Mouse (Mus musculus) embryonic facial prominence, embryonic 12.5 days (tissue): ENCODE data around the gene Ubl4b. TPM values are rescaled to one million over a fixed set of nuclear protein-coding genes. Genes with fewer than 3 reads are reported as not detected.

Experiments used
- ATAC-seq: fragments of 200-750 bp; cut with Nextera tagmentation; 2 replicates; pipeline ENCODE4 v1.8.0; 2017; ENCODE audit not compliant: insufficient number of reproducible peaks, insufficient read depth, low FRiP score, low TSS enrichment
- H3K27ac ChIP-seq: fragments of 300-500 bp; sonication (generic); 2 replicates; pipeline ENCODE4 v1.5.1; 2016; ENCODE audit warnings: mild to moderate bottlenecking
- H3K27me3 ChIP-seq: fragments of 300-500 bp; sonication (generic); 2 replicates; pipeline ENCODE4 v1.6.1; 2016; ENCODE audit warnings: mild to moderate bottlenecking, moderate library complexity
- H3K36me3 ChIP-seq: fragments of 300-500 bp; sonication (generic); 2 replicates; pipeline ENCODE4 v1.6.1; 2016; ENCODE audit warnings: mild to moderate bottlenecking
- H3K4me1 ChIP-seq: fragments of 300-500 bp; sonication (generic); 2 replicates; pipeline ENCODE4 v1.6.1; 2016
- H3K4me2 ChIP-seq: fragments of 300-500 bp; sonication (generic); replicated peaks from 2 replicates; pipeline ENCODE4 v1.6.1; 2016; ENCODE audit warnings: mild to moderate bottlenecking, moderate library complexity
- H3K4me3 ChIP-seq: fragments of 300-500 bp; sonication (generic); 2 replicates; pipeline ENCODE4 v1.5.1; 2016; ENCODE audit warnings: mild to moderate bottlenecking
- H3K9ac ChIP-seq: fragments of 300-500 bp; sonication (generic); 2 replicates; pipeline ENCODE4 v1.6.1; 2016; ENCODE audit warnings: mild to moderate bottlenecking, moderate library complexity
- H3K9me3 ChIP-seq: fragments of 300-500 bp; sonication (generic); 2 replicates; pipeline ENCODE4 v1.6.1; 2016; ENCODE audit warnings: mild to moderate bottlenecking, moderate library complexity
- WGBS: fragments of 180-500 bp; shearing (Covaris S2); methylation state at CpG from one replicate; pipeline ENCODE4 v1.1.7; 2016; 5-methylcytosine and 5-hydroxymethylcytosine counted together
- polyA plus RNA-seq: library from polyadenylated mRNA; unstranded; fragments of >200 nt; fragmentation: Nextera tagmentation; extraction: Ambion mirVana; gene quantifications from 2 replicates; pipeline ENCODE4 v1.2.1, GENCODE M21; 2016

Ubl4b gene
- polyA plus RNA-seq, 1 experiment from 2014 or later: 0.46 TPM

GRCm38 (mm10) chr3:107537504-107537889 lies 17.4 kb downstream of the Ubl4b start:
- peaks cover 6% of the 10 kb centered on the region; the same call in 1 of the 2 replicates for H3K27me3 ChIP-seq
- no peaks in the 10 kb centered on the region for H3K36me3 ChIP-seq
- 21% methylated on average over 8 of the region's 8 CpGs for WGBS
- H3K4me3 ChIP-seq: peak overlapping the region; percentile 28; the same call in 1 of the 2 replicates
- ATAC-seq: no peak
- H3K9ac ChIP-seq: peak overlapping the region; percentile 51; the same call in 1 of the 2 replicates
- H3K4me1 ChIP-seq: peaks cover 5% of the 10 kb centered on the region
- no peaks in the 10 kb centered on the region for H3K9me3 ChIP-seq
- H3K27ac ChIP-seq: 0 out of 2 replicates have a peak overlapping the region, but pooled peaks have one; percentile 38
- peak overlapping the region; percentile 48 for H3K4me2 ChIP-seq

- H3K27ac ChIP-seq: peak overlapping the region; percentile 38; the same call in 1 of the 2 replicates
- no peaks in the 10 kb centered on the region for H3K36me3 ChIP-seq
- 3% methylated on average over 17 of the region's 17 CpGs for WGBS
- H3K9me3 ChIP-seq: no peaks in the 10 kb centered on the region
- 0 out of 2 replicates have a peak, but pooled peaks have one; percentile 31 for ATAC-seq
- peak overlapping the region; percentile 51 for H3K9ac ChIP-seq
- peak overlapping the region; percentile 28 for H3K4me3 ChIP-seq
- peaks cover 6% of the 10 kb centered on the region; the same call in 1 of the 2 replicates for H3K27me3 ChIP-seq
- H3K4me2 ChIP-seq: peak overlapping the region; percentile 48
- H3K4me1 ChIP-seq: peaks cover 5% of the 10 kb centered on the region
Observed at GRCm38 (mm10) chr3:107536810-107537503, 17.9 kb downstream of the Ubl4b start.

- Histone ChIP-seq H3K4me3 (no peak overlapping the region), H3K4me1 (peaks cover 5% of the 10 kb centered on the region), H3K9me3 (no peaks in the 10 kb centered on the region), H3K4me2 (no peak overlapping the region), H3K9ac (no peak overlapping the region), H3K36me3 (no peaks in the 10 kb centered on the region), H3K27ac (no peak overlapping the region), H3K27me3 (peaks cover 6% of the 10 kb centered on the region; the same call in 1 of the 2 replicates)
- no peak for ATAC-seq
- 87% methylated on average over 7 of the region's 7 CpGs for WGBS
Observed at GRCm38 (mm10) chr3:107534951-107535350, 19.9 kb downstream of the Ubl4b start.

- H3K27ac ChIP-seq: no peak overlapping the region
- WGBS: 77% methylated on average over 4 of the region's 4 CpGs
- peaks cover 9% of the 10 kb centered on the region for H3K4me1 ChIP-seq
- no peak overlapping the region for H3K9ac ChIP-seq
- peaks cover 3% of the 10 kb centered on the region; the same call in 1 of the 2 replicates for H3K27me3 ChIP-seq
- H3K4me3 ChIP-seq: no peak overlapping the region
- H3K4me2 ChIP-seq: no peak overlapping the region
- H3K9me3 ChIP-seq: no peaks in the 10 kb centered on the region
- no peaks in the 10 kb centered on the region for H3K36me3 ChIP-seq
- ATAC-seq: no peak
Observed at GRCm38 (mm10) chr3:107533532-107533931, 21.3 kb downstream of the Ubl4b start.

GRCm38 (mm10) chr3:107530581-107530980 lies 24.3 kb downstream of the Ubl4b start:
- Histone ChIP-seq H3K4me3 (no peak overlapping the region), H3K9me3 (no peaks in the 10 kb centered on the region), H3K27me3 (no peaks in the 10 kb centered on the region), H3K9ac (no peak overlapping the region), H3K4me1 (0 out of 2 replicates have a peak, but pooled peaks cover 4% of the 10 kb centered on the region), H3K36me3 (no peaks in the 10 kb centered on the region), H3K4me2 (no peak overlapping the region), H3K27ac (no peak overlapping the region)
- no peak for ATAC-seq
- WGBS: 77% methylated on average over 5 of the region's 5 CpGs

GRCm38 (mm10) chr3:107529182-107529581 lies 25.7 kb downstream of the Ubl4b start:
- Histone ChIP-seq H3K4me2 (no peak overlapping the region), H3K9me3 (no peaks in the 10 kb centered on the region), H3K4me3 (no peak overlapping the region), H3K27me3 (no peaks in the 10 kb centered on the region), H3K9ac (no peak overlapping the region), H3K27ac (no peak overlapping the region), H3K4me1 (0 out of 2 replicates have a peak, but pooled peaks cover 4% of the 10 kb centered on the region), H3K36me3 (no peaks in the 10 kb centered on the region)
- no peak for ATAC-seq
- WGBS: 78% methylated on average over 5 of the region's 5 CpGs

GRCm38 (mm10) chr3:107528401-107529118 lies 26.3 kb downstream of the Ubl4b start:
- Histone ChIP-seq H3K4me3 (no peak overlapping the region), H3K27me3 (no peaks in the 10 kb centered on the region), H3K9ac (no peak overlapping the region), H3K36me3 (no peaks in the 10 kb centered on the region), H3K9me3 (no peaks in the 10 kb centered on the region), H3K4me1 (0 out of 2 replicates have a peak, but pooled peaks cover 4% of the 10 kb centered on the region), H3K27ac (no peak overlapping the region), H3K4me2 (no peak overlapping the region)
- ATAC-seq: no peak
- 31% methylated on average over 9 of the region's 9 CpGs for WGBS

GRCm38 (mm10) chr3:107524547-107524946 lies 30.3 kb downstream of the Ubl4b start:
- H3K4me3 ChIP-seq: no peak overlapping the region
- H3K4me2 ChIP-seq: no peak overlapping the region
- H3K4me1 ChIP-seq: 0 out of 2 replicates have a peak, but pooled peaks cover 4% of the 10 kb centered on the region
- no peaks in the 10 kb centered on the region for H3K36me3 ChIP-seq
- H3K9me3 ChIP-seq: no peaks in the 10 kb centered on the region
- H3K9ac ChIP-seq: no peak overlapping the region
- ATAC-seq: no peak
- WGBS: 74% methylated on average over 6 of the region's 6 CpGs
- H3K27me3 ChIP-seq: peaks cover 9% of the 10 kb centered on the region; the same call in 1 of the 2 replicates
- H3K27ac ChIP-seq: no peak overlapping the region

GRCm38 (mm10) chr3:107520931-107521330 lies 33.9 kb downstream of the Ubl4b start:
- Histone ChIP-seq H3K9ac (no peak overlapping the region), H3K36me3 (no peaks in the 10 kb centered on the region), H3K4me2 (no peak overlapping the region), H3K27ac (no peak overlapping the region), H3K9me3 (no peaks in the 10 kb centered on the region), H3K4me3 (no peak overlapping the region), H3K27me3 (peaks cover 41% of the 10 kb centered on the region), H3K4me1 (peaks cover 13% of the 10 kb centered on the region)
- WGBS: 81% methylated on average over 5 of the region's 5 CpGs
- no peak for ATAC-seq

GRCm38 (mm10) chr3:107517631-107518108 lies 37.2 kb downstream of the Ubl4b start, which contains the start of gene Slc6a17:
Slc6a17 (minus strand) TSS chr3:107518018.
- Histone ChIP-seq H3K27ac (peak within 1 kb of the TSS; percentile 36), H3K4me1 (peaks cover 13% of the 10 kb centered on the region), H3K27me3 (peaks cover 52% of the 10 kb centered on the region), H3K36me3 (no peaks in the 10 kb centered on the region), H3K4me3 (peak within 1 kb of the TSS; percentile 58), H3K4me2 (peak within 1 kb of the TSS; percentile 97), H3K9ac (peak within 1 kb of the TSS; percentile 70), H3K9me3 (no peaks in the 10 kb centered on the region)
- peak; percentile 74 for ATAC-seq
- WGBS: under 1% methylated on average over 65 of the region's 68 CpGs

- H3K27ac ChIP-seq: peak overlapping the region; percentile 36; the same call in 1 of the 2 replicates
- peaks cover 13% of the 10 kb centered on the region for H3K4me1 ChIP-seq
- H3K9me3 ChIP-seq: no peaks in the 10 kb centered on the region
- H3K4me3 ChIP-seq: peak overlapping the region; percentile 58
- H3K4me2 ChIP-seq: peak overlapping the region; percentile 97
- ATAC-seq: peak; percentile 72
- no peaks in the 10 kb centered on the region for H3K36me3 ChIP-seq
- WGBS: 5% methylated on average over 55 of the region's 55 CpGs
- peaks cover 52% of the 10 kb centered on the region for H3K27me3 ChIP-seq
- H3K9ac ChIP-seq: peak overlapping the region; percentile 70
Observed at GRCm38 (mm10) chr3:107516776-107517630, 37.9 kb downstream of the Ubl4b start.
